Mouse (Mus musculus) adrenal gland, postnatal 36 days (tissue): ENCODE results near the gene Ms4a6b. TPM values are rescaled to one million over a fixed set of nuclear protein-coding genes. Genes with fewer than 3 reads are reported as not detected.
"Not testable (repeated sequence)": the region's sequence is repeated elsewhere in the genome, so short reads cannot be mapped to it uniquely, and the experiment has no call there.

Experiments used
- DNase-seq, 2 experiments: peaks; one replicate each; pipeline ENCODE4 v3.0.0; 2021; ENCODE audit warnings: mixed read lengths in 1 of 2
- long read RNA-seq, 2 experiments: library from polyadenylated mRNA; stranded (forward); transcript quantifications; one replicate each; pipeline ENCODE4 v2.0.0; 2021; ENCODE audit warnings: borderline sequencing depth in 2 of 2
- total RNA-seq, 2 experiments: library from RNA; stranded (reverse); gene quantifications; 2 replicates each; pipeline ENCODE4 v1.2.3; 2021

Gene Ms4a6b
- total RNA-seq: 10 to 100 TPM in 1 of 2 experiments, 1 to 10 TPM in 1; 6.5 to 10.9 TPM
- long read RNA-seq, experiment 1, transcript Ms4a6b-201 (7 exons, 1,687 nt): major isoform, 7 of 8 reads
- long read RNA-seq, experiment 1, partial matches to known transcripts: 0 of 8 reads
- long read RNA-seq, experiment 1, other reads (novel, unspliced or antisense): 1 of 8 reads
- long read RNA-seq, experiment 2, partial matches to known transcripts: 0 of 3 reads
- long read RNA-seq, experiment 2, other reads (novel, unspliced or antisense): 1 of 3 reads

- DNase-seq: no peak
Observed at GRCm38 (mm10) chr19:11516246-11516645, at the start of gene Ms4a6b. Gene Ms4a6b (plus strand): TSS chr19:11516512.

- not testable (repeated sequence) for DNase-seq
Observed at GRCm38 (mm10) chr19:11468361-11468760, 48.0 kb upstream of the Ms4a6b start.

GRCm38 (mm10) chr19:11469215-11469614 is 47.1 kb upstream of the Ms4a6b start, which contains the start of gene Ms4a6c:
Gene Ms4a6c (plus strand): TSS chr19:11469366.
- not testable (repeated sequence) for DNase-seq

- DNase-seq: no peak
Observed at GRCm38 (mm10) chr19:11479714-11480113, 36.6 kb upstream of the Ms4a6b start.

GRCm38 (mm10) chr19:11482684-11483083 is 33.6 kb upstream of the Ms4a6b start:
- no peak for DNase-seq

- DNase-seq: no peak
Observed at GRCm38 (mm10) chr19:11483941-11484340, 32.4 kb upstream of the Ms4a6b start.

- DNase-seq: no peak
Observed at GRCm38 (mm10) chr19:11484388-11484787, 31.9 kb upstream of the Ms4a6b start.

GRCm38 (mm10) chr19:11485266-11485665 is 31.0 kb upstream of the Ms4a6b start:
- DNase-seq: no peak

- no peak for DNase-seq
Observed at GRCm38 (mm10) chr19:11485746-11486145, 30.6 kb upstream of the Ms4a6b start, which contains the start of gene Gm8369. Gene Gm8369 (plus strand): TSS chr19:11485938.

- no peak for DNase-seq
Observed at GRCm38 (mm10) chr19:11486599-11486998, 29.7 kb upstream of the Ms4a6b start.

GRCm38 (mm10) chr19:11491406-11492189 is 24.7 kb upstream of the Ms4a6b start:
- DNase-seq: no peak

GRCm38 (mm10) chr19:11492671-11493070 is 23.6 kb upstream of the Ms4a6b start:
- DNase-seq: no peak

GRCm38 (mm10) chr19:11494519-11494918 is 21.8 kb upstream of the Ms4a6b start:
- no peak for DNase-seq

GRCm38 (mm10) chr19:11496361-11496760 is 20.0 kb upstream of the Ms4a6b start:
- DNase-seq: no peak

GRCm38 (mm10) chr19:11497300-11497699 is 19.0 kb upstream of the Ms4a6b start:
- DNase-seq: not testable (repeated sequence)

GRCm38 (mm10) chr19:11500796-11501195 is 15.5 kb upstream of the Ms4a6b start:
- DNase-seq: no peak

- DNase-seq: no peak
Observed at GRCm38 (mm10) chr19:11501326-11501725, 15.0 kb upstream of the Ms4a6b start.

- DNase-seq: no peak
Observed at GRCm38 (mm10) chr19:11504857-11505256, 11.5 kb upstream of the Ms4a6b start.

GRCm38 (mm10) chr19:11513458-11513857 is 2.9 kb upstream of the Ms4a6b start:
- DNase-seq: no peak

- no peak for DNase-seq
Observed at GRCm38 (mm10) chr19:11516845-11517244, 533 bp downstream of the Ms4a6b start.

GRCm38 (mm10) chr19:11517373-11517772 is 1.1 kb downstream of the Ms4a6b start:
- DNase-seq: not testable (repeated sequence)

- DNase-seq: not testable (repeated sequence)
Observed at GRCm38 (mm10) chr19:11518356-11518755, 2.0 kb downstream of the Ms4a6b start.

GRCm38 (mm10) chr19:11520146-11520545 is 3.8 kb downstream of the Ms4a6b start:
- no peak for DNase-seq
